Mouse (Mus musculus): ENCODE results near the gene Pcyt1a. TPM values are rescaled to one million over a fixed set of nuclear protein-coding genes. Genes with fewer than 3 reads are reported as not detected.

The Pcyt1a gene
- polyA plus RNA-seq, 1 experiment from 2014 or later = 65.5 TPM

- no peak overlapping the region for H3K9ac ChIP-seq
- no peak overlapping the region for H3K27ac ChIP-seq
- no peaks in the 10 kb centered on the region for H3K36me3 ChIP-seq
- H3K9me3 ChIP-seq = no peaks in the 10 kb centered on the region
- peaks cover 41% of the 10 kb centered on the region for H3K4me1 ChIP-seq (replicated peaks)
- 97% methylated on average over 6 of the region's 6 CpGs for WGBS
- H3K4me3 ChIP-seq (replicated peaks) = no peak overlapping the region
- H3K27me3 ChIP-seq (replicated peaks) = no peaks in the 10 kb centered on the region
- no peak for ATAC-seq
- H3K4me2 ChIP-seq (replicated peaks) = no peak overlapping the region
Measured at GRCm38 (mm10) chr16:32513948-32514347, 83.2 kb downstream of the Pcyt1a start.

GRCm38 (mm10) chr16:32516006-32516962 is 85.6 kb downstream of the Pcyt1a start:
- H3K4me2 ChIP-seq (replicated peaks) = peak overlapping the region; percentile 51
- H3K4me1 ChIP-seq (replicated peaks) = peaks cover 26% of the 10 kb centered on the region
- H3K9ac ChIP-seq = peak overlapping the region; percentile 36
- no peaks in the 10 kb centered on the region for H3K27me3 ChIP-seq (replicated peaks)
- H3K9me3 ChIP-seq = no peaks in the 10 kb centered on the region
- peak overlapping the region; percentile 75 for H3K27ac ChIP-seq
- no peaks in the 10 kb centered on the region for H3K36me3 ChIP-seq
- WGBS = 25% methylated on average over 21 of the region's 21 CpGs
- ATAC-seq = peak; percentile 83
- H3K4me3 ChIP-seq (replicated peaks) = 0 out of 2 replicates have a peak overlapping the region, but pooled peaks have one; percentile 9

- H3K9me3 ChIP-seq = no peaks in the 10 kb centered on the region
- ATAC-seq = peak; percentile 79
- peaks cover 20% of the 10 kb centered on the region; the same call in 1 of the 2 replicates for H3K4me1 ChIP-seq (replicated peaks)
- no peak overlapping the region for H3K9ac ChIP-seq
- no peaks in the 10 kb centered on the region for H3K36me3 ChIP-seq
- 71% methylated on average over 12 of the region's 12 CpGs for WGBS
- 0 out of 2 replicates have a peak overlapping the region, but pooled peaks have one; percentile 9 for H3K4me2 ChIP-seq (replicated peaks)
- H3K27me3 ChIP-seq (replicated peaks) = no peaks in the 10 kb centered on the region
- H3K27ac ChIP-seq = 0 out of 2 replicates have a peak overlapping the region, but pooled peaks have one; percentile 3
- H3K4me3 ChIP-seq (replicated peaks) = no peak overlapping the region
Measured at GRCm38 (mm10) chr16:32517785-32518481, 87.2 kb downstream of the Pcyt1a start.

GRCm38 (mm10) chr16:32519656-32520371 is 89.1 kb downstream of the Pcyt1a start:
- H3K27ac ChIP-seq = no peak overlapping the region
- H3K4me2 ChIP-seq (replicated peaks) = no peak overlapping the region
- H3K9me3 ChIP-seq = no peaks in the 10 kb centered on the region
- no peaks in the 10 kb centered on the region for H3K36me3 ChIP-seq
- H3K4me1 ChIP-seq (replicated peaks) = peaks cover 28% of the 10 kb centered on the region
- 77% methylated on average over 15 of the region's 15 CpGs for WGBS
- H3K4me3 ChIP-seq (replicated peaks) = no peak overlapping the region
- ATAC-seq = no peak
- no peak overlapping the region for H3K9ac ChIP-seq
- H3K27me3 ChIP-seq (replicated peaks) = no peaks in the 10 kb centered on the region

GRCm38 (mm10) chr16:32520372-32520748 is 89.6 kb downstream of the Pcyt1a start:
- Histone ChIP-seq H3K9ac (no peak overlapping the region), H3K9me3 (no peaks in the 10 kb centered on the region), H3K4me3 (replicated peaks) (no peak overlapping the region), H3K4me1 (replicated peaks) (peaks cover 28% of the 10 kb centered on the region), H3K27me3 (replicated peaks) (no peaks in the 10 kb centered on the region), H3K27ac (no peak overlapping the region), H3K4me2 (replicated peaks) (no peak overlapping the region), H3K36me3 (no peaks in the 10 kb centered on the region)
- ATAC-seq = no peak
- WGBS = 53% methylated on average over 9 of the region's 9 CpGs

GRCm38 (mm10) chr16:32522578-32523194 is 92.0 kb downstream of the Pcyt1a start:
- Histone ChIP-seq H3K4me3 (replicated peaks) (no peak overlapping the region), H3K4me2 (replicated peaks) (no peak overlapping the region), H3K36me3 (no peaks in the 10 kb centered on the region), H3K27me3 (replicated peaks) (no peaks in the 10 kb centered on the region), H3K9ac (no peak overlapping the region), H3K4me1 (replicated peaks) (peaks cover 18% of the 10 kb centered on the region), H3K9me3 (no peaks in the 10 kb centered on the region), H3K27ac (no peak overlapping the region)
- no peak for ATAC-seq
- 65% methylated on average over 6 of the region's 6 CpGs for WGBS

GRCm38 (mm10) chr16:32523462-32524243 is 92.9 kb downstream of the Pcyt1a start:
- Histone ChIP-seq H3K27ac (peak overlapping the region; percentile 54; the same call in 1 of the 2 replicates), H3K4me2 (replicated peaks) (no peak overlapping the region), H3K4me1 (replicated peaks) (peaks cover 15% of the 10 kb centered on the region), H3K4me3 (replicated peaks) (no peak overlapping the region), H3K9ac (no peak overlapping the region), H3K36me3 (no peaks in the 10 kb centered on the region), H3K27me3 (replicated peaks) (no peaks in the 10 kb centered on the region), H3K9me3 (no peaks in the 10 kb centered on the region)
- WGBS = 45% methylated on average over 8 of the region's 8 CpGs
- ATAC-seq = peak; percentile 74

- WGBS = 51% methylated on average over 5 of the region's 5 CpGs
- Histone ChIP-seq H3K27ac (peak overlapping the region; percentile 39; the same call in 1 of the 2 replicates), H3K4me3 (replicated peaks) (no peak overlapping the region), H3K4me2 (replicated peaks) (no peak overlapping the region), H3K4me1 (replicated peaks) (peaks cover 15% of the 10 kb centered on the region), H3K9me3 (no peaks in the 10 kb centered on the region), H3K27me3 (replicated peaks) (no peaks in the 10 kb centered on the region), H3K9ac (no peak overlapping the region), H3K36me3 (no peaks in the 10 kb centered on the region)
- peak; percentile 33; the same call in 1 of the 2 replicates for ATAC-seq
Measured at GRCm38 (mm10) chr16:32524244-32524615, 93.5 kb downstream of the Pcyt1a start.

Other genes starting within 250 kb of the Pcyt1a start
- 11.4 and 11.5 TPM in 2 replicates for gene Fbxo45, start 183.8 kb upstream of the Pcyt1a start, polyA plus RNA-seq (2015; fragmentation: Nextera tagmentation; extraction: Ambion mirVana)
- gene Wdr53, start 183.7 kb upstream of the Pcyt1a start, polyA plus RNA-seq (2015; fragmentation: Nextera tagmentation; extraction: Ambion mirVana) = 17.5 and 21.0 TPM in 2 replicates
- gene Smco1, start 159.5 kb upstream of the Pcyt1a start, polyA plus RNA-seq (2015; fragmentation: Nextera tagmentation; extraction: Ambion mirVana) = not detected in 2 replicates
- gene Rnf168, start 153.5 kb upstream of the Pcyt1a start, polyA plus RNA-seq (2015; fragmentation: Nextera tagmentation; extraction: Ambion mirVana) = 28.0 and 29.0 TPM in 2 replicates
- 16.2 and 19.8 TPM in 2 replicates for gene Ubxn7, start 98.7 kb upstream of the Pcyt1a start, polyA plus RNA-seq (2015; fragmentation: Nextera tagmentation; extraction: Ambion mirVana)
- not detected in 2 replicates for gene Tm4sf19, start 30.4 kb upstream of the Pcyt1a start, polyA plus RNA-seq (2015; fragmentation: Nextera tagmentation; extraction: Ambion mirVana)
- gene Tctex1d2, start 11.2 kb upstream of the Pcyt1a start, polyA plus RNA-seq (2015; fragmentation: Nextera tagmentation; extraction: Ambion mirVana) = 36.7 and 38.6 TPM in 2 replicates
- gene Slc51a, start 57.0 kb downstream of the Pcyt1a start, polyA plus RNA-seq (2015; fragmentation: Nextera tagmentation; extraction: Ambion mirVana) = 97.1 and 104 TPM in 2 replicates
- gene Zdhhc19, start 65.3 kb downstream of the Pcyt1a start, polyA plus RNA-seq (2015; fragmentation: Nextera tagmentation; extraction: Ambion mirVana) = 1.1 and 1.2 TPM in 2 replicates
- 88.1 and 103 TPM in 2 replicates for gene Tfrc, start 178.0 kb downstream of the Pcyt1a start, polyA plus RNA-seq (2015; fragmentation: Nextera tagmentation; extraction: Ambion mirVana)
- gene Tnk2, start 213.0 kb downstream of the Pcyt1a start, polyA plus RNA-seq (2015; fragmentation: Nextera tagmentation; extraction: Ambion mirVana) = 9.2 and 10.1 TPM in 2 replicates